Comparison of ENCODE assay signal across 12 mouse cellular contexts in genomic region chr4:137373711-137374110, GRCm38 (mm10). TPM values are rescaled to one million over a fixed set of nuclear protein-coding genes. Genes with fewer than 3 reads are reported as not detected.
A peak's percentile ranks its signal among the peaks of the same experiment; 100 is the strongest.
DNase-seq lines count a peak whose midpoint lies in the region; ATAC-seq lines count a peak whose summit lies in the region.
"Had no signal": no experiment of that assay in that cellular context is flagged by ENCODE, and none has a peak within 500 bp of the region (broad histone marks: within the 10 kb centered on the region; RNA-seq: fewer than 3 reads in every experiment).

No protein-coding gene starts in this region.

- no peak overlapping the region for H3K9ac ChIP-seq in heart, embryonic 12.5 days
- H3K9ac ChIP-seq: limb, embryonic 13.5 days had no signal

- ATAC-seq in heart, embryonic 12.5 days (ENCODE audit: insufficient number of reproducible peaks, low FRiP score) = no peak
- ATAC-seq in erythroblast, adult 5-6 weeks (replicated peaks; ENCODE audit: low FRiP score, poor library complexity, severe bottlenecking) = 0 out of 2 replicates have a peak, but pooled peaks have one; percentile 24
- ATAC-seq in monocyte, adult 5-6 weeks (replicated peaks; ENCODE audit: insufficient number of reproducible peaks, low FRiP score, low TSS enrichment, poor library complexity, severe bottlenecking) = peak; percentile 82
- ATAC-seq: hindbrain, embryonic 16.5 days had no signal

- peak overlapping the region; percentile 2; the same call in 1 of the 2 replicates for H3K27ac ChIP-seq in heart, embryonic 10.5 days
- no peak overlapping the region for H3K27ac ChIP-seq in heart, embryonic 12.5 days (ENCODE audit: poor library complexity, severe bottlenecking)
- H3K27ac ChIP-seq: limb, embryonic 13.5 days had no signal

- H3K4me3 ChIP-seq in heart, embryonic 10.5 days = no peak overlapping the region
- H3K4me3 ChIP-seq in heart, embryonic 12.5 days = no peak overlapping the region
- H3K4me3 ChIP-seq: limb, embryonic 13.5 days had no signal

- H3K36me3 ChIP-seq in heart, embryonic 10.5 days = no peaks in the 10 kb centered on the region
- H3K36me3 ChIP-seq in heart, embryonic 12.5 days = no peaks in the 10 kb centered on the region
- H3K36me3 ChIP-seq: limb, embryonic 13.5 days had no signal

- peaks cover 36% of the 10 kb centered on the region for H3K4me1 ChIP-seq in heart, embryonic 10.5 days
- peaks cover 43% of the 10 kb centered on the region for H3K4me1 ChIP-seq in heart, embryonic 12.5 days (replicated peaks)

- no peak overlapping the region for H3K4me2 ChIP-seq in heart, embryonic 12.5 days
- H3K4me2 ChIP-seq: limb, embryonic 13.5 days had no signal

- WGBS in heart, embryonic 10.5 days = 50% methylated on average over 6 of the region's 6 CpGs
- WGBS in heart, embryonic 12.5 days = 56% methylated on average over 6 of the region's 6 CpGs

- DNase-seq in heart, embryonic 10.5 days (ENCODE audit: low spot score) = no peak
- DNase-seq in lung, postnatal 10 days = peak; percentile 57
- DNase-seq in lung, postnatal 25 days (ENCODE audit: low spot score) = no peak
- DNase-seq in left cerebral cortex, adult 18-20 months (ENCODE audit: low spot score in 2 of 2) = no peak
- no peak for DNase-seq in adrenal gland, adult 18-20 months (ENCODE audit: low spot score in 2 of 2)
- DNase-seq: cerebellum, adult 11 months had no signal

- no peaks in the 10 kb centered on the region for H3K27me3 ChIP-seq in heart, embryonic 10.5 days (ENCODE audit: insufficient read depth, poor library complexity, severe bottlenecking)
- no peaks in the 10 kb centered on the region for H3K27me3 ChIP-seq in heart, embryonic 12.5 days (replicated peaks)
- H3K27me3 ChIP-seq: limb, embryonic 13.5 days had no signal

- H3K9me3 ChIP-seq in heart, embryonic 10.5 days = no peaks in the 10 kb centered on the region
- H3K9me3 ChIP-seq in heart, embryonic 12.5 days (replicated peaks) = no peaks in the 10 kb centered on the region
- H3K9me3 ChIP-seq: limb, embryonic 13.5 days had no signal

RNA-seq across cellular contexts. Expression of gene Cdc42, which starts 16.2 kb away (rescaled TPM):
- polyA plus RNA-seq in heart, embryonic 10.5 days (2016; fragmentation: Nextera tagmentation; extraction: Ambion mirVana) = 550 and 560 TPM in 2 replicates
- polyA plus RNA-seq in heart, embryonic 12.5 days (2016; fragmentation: Nextera tagmentation; extraction: Ambion mirVana) = 528 and 544 TPM in 2 replicates
- total RNA-seq in erythroblast, adult 5-6 weeks (2015; ENCODE audit: low replicate concordance) = 236 and 252 TPM in 2 replicates
- total RNA-seq in erythroblast, adult 5-6 weeks (2017; ENCODE audit: low replicate concordance) = 105 and 186 TPM in 2 replicates
- 966 to 1,065 TPM (median 980 TPM) in 3 replicates for total RNA-seq in monocyte, adult 5-6 weeks (2017)
- total RNA-seq in left cerebral cortex, adult 18-20 months (2021) = 100 to 1,000 TPM; 307 to 330 TPM
- total RNA-seq in adrenal gland, adult 18-20 months (2021) = 100 to 1,000 TPM; 386 to 454 TPM

RNA-seq across cellular contexts. Expression of gene Cela3a, which starts 35.9 kb away (rescaled TPM):
- not detected in 2 replicates for polyA plus RNA-seq in heart, embryonic 10.5 days (2016; fragmentation: Nextera tagmentation; extraction: Ambion mirVana)
- polyA plus RNA-seq in heart, embryonic 12.5 days (2016; fragmentation: Nextera tagmentation; extraction: Ambion mirVana) = not detected in 2 replicates
- total RNA-seq in erythroblast, adult 5-6 weeks (2015; ENCODE audit: low replicate concordance) = not detected in 2 replicates
- total RNA-seq in erythroblast, adult 5-6 weeks (2017; ENCODE audit: low replicate concordance) = not detected in 2 replicates
- total RNA-seq in monocyte, adult 5-6 weeks (2017) = not detected in 3 replicates
- not detected for total RNA-seq in left cerebral cortex, adult 18-20 months (2021)
- total RNA-seq in adrenal gland, adult 18-20 months (2021) = not detected
- polyA plus RNA-seq: gonadal fat pad, adult 2 months; hindbrain, embryonic 16.5 days; limb, embryonic 13.5 days had no signal

RNA-seq across cellular contexts. Expression of gene Cela3b, which starts 56.6 kb away (rescaled TPM):
- not detected in 2 replicates for polyA plus RNA-seq in heart, embryonic 10.5 days (2016; fragmentation: Nextera tagmentation; extraction: Ambion mirVana)
- polyA plus RNA-seq in heart, embryonic 12.5 days (2016; fragmentation: Nextera tagmentation; extraction: Ambion mirVana) = not detected in 2 replicates
- total RNA-seq in erythroblast, adult 5-6 weeks (2015; ENCODE audit: low replicate concordance) = not detected in 2 replicates
- total RNA-seq in erythroblast, adult 5-6 weeks (2017; ENCODE audit: low replicate concordance) = not detected in 2 replicates
- not detected in 3 replicates for total RNA-seq in monocyte, adult 5-6 weeks (2017)
- total RNA-seq in left cerebral cortex, adult 18-20 months (2021) = not detected
- not detected for total RNA-seq in adrenal gland, adult 18-20 months (2021)
- polyA plus RNA-seq: hindbrain, embryonic 16.5 days had no signal
